Mouse (Mus musculus) embryonic facial prominence, embryonic 14.5 days (tissue): Measurements from ENCODE around the gene Kalrn. TPM values are rescaled to one million over a fixed set of nuclear protein-coding genes. Genes with fewer than 3 reads are reported as not detected.

Experiments
- ATAC-seq: fragments of 200-750 bp; cut with Nextera tagmentation; 2 replicates; pipeline ENCODE4 v1.8.0; 2017; ENCODE audit warnings: low read depth, moderate number of reproducible peaks, moderate TSS enrichment
- DNase-seq: peaks from one replicate; pipeline ENCODE4 v3.0.0-alpha.2; 2015; ENCODE audit warnings: low spot score
- H3K27ac ChIP-seq: fragments of 300-500 bp; sonication (generic); replicated peaks from 2 replicates; pipeline ENCODE4 v1.5.1; 2014; ENCODE audit warnings: low read depth, mild to moderate bottlenecking, low read length, moderate library complexity
- H3K27me3 ChIP-seq: fragments of 300-500 bp; sonication (generic); replicated peaks from 2 replicates; pipeline ENCODE4 v1.6.1; 2014; ENCODE audit warnings: low read length; ENCODE audit not compliant: control insufficient read depth, insufficient read depth
- H3K36me3 ChIP-seq: fragments of 300-500 bp; sonication (generic); 2 replicates; pipeline ENCODE4 v1.6.1; 2014; ENCODE audit warnings: low read length, mixed read lengths; ENCODE audit not compliant: control insufficient read depth, insufficient read depth
- H3K4me1 ChIP-seq: fragments of 300-500 bp; sonication (generic); 2 replicates; pipeline ENCODE4 v1.6.1; 2014; ENCODE audit warnings: antibody characterized with exemption, low read length; ENCODE audit not compliant: control insufficient read depth, insufficient read depth
- H3K4me2 ChIP-seq: fragments of 300-500 bp; sonication (generic); 2 replicates; pipeline ENCODE4 v1.6.1; 2014; ENCODE audit warnings: low read depth, mild to moderate bottlenecking, low read length, moderate library complexity, mixed read lengths
- H3K4me3 ChIP-seq: fragments of 300-500 bp; sonication (generic); 2 replicates; pipeline ENCODE4 v1.5.1; 2014; ENCODE audit warnings: low read depth, mild to moderate bottlenecking, low read length
- H3K9ac ChIP-seq: fragments of 300-500 bp; sonication (generic); 2 replicates; pipeline ENCODE4 v1.6.1; 2014; ENCODE audit warnings: low read depth, mild to moderate bottlenecking, low read length, moderate library complexity, mixed read lengths
- H3K9me3 ChIP-seq: fragments of 300-500 bp; sonication (generic); 2 replicates; pipeline ENCODE4 v1.6.1; 2016; ENCODE audit warnings: low read length; ENCODE audit not compliant: control insufficient read depth
- WGBS: fragments of 180-500 bp; shearing (Covaris S2); extraction: QIAGEN DNeasy Blood & Tissue Kit; methylation state at CpG from one replicate; pipeline ENCODE4 v1.1.7; 2014; 5-methylcytosine and 5-hydroxymethylcytosine counted together
- polyA plus RNA-seq: library from polyadenylated mRNA; unstranded; fragments of >200 nt; fragmentation: Nextera tagmentation; extraction: Ambion mirVana; gene quantifications from 2 replicates; pipeline ENCODE4 v1.2.1, GENCODE M21; 2014

Gene Kalrn
- polyA plus RNA-seq, 1 experiment from 2014 or later: 12.2 TPM

- Histone ChIP-seq H3K36me3 (peaks cover 16% of the 10 kb centered on the region; the same call in 1 of the 2 replicates), H3K9ac (no peak overlapping the region), H3K27me3 (no peaks in the 10 kb centered on the region), H3K4me1 (no peaks in the 10 kb centered on the region), H3K4me3 (no peak overlapping the region), H3K9me3 (no peaks in the 10 kb centered on the region), H3K4me2 (no peak overlapping the region), H3K27ac (no peak overlapping the region)
- DNase-seq: no peak
- WGBS: 91% methylated on average over 6 of the region's 6 CpGs
- ATAC-seq: no peak
Observed at GRCm38 (mm10) chr16:34043048-34043795, 530.1 kb downstream of the Kalrn start.

- no peak overlapping the region for H3K9ac ChIP-seq
- H3K9me3 ChIP-seq: no peaks in the 10 kb centered on the region
- H3K4me3 ChIP-seq: no peak overlapping the region
- 91% methylated on average over 4 of the region's 4 CpGs for WGBS
- H3K27ac ChIP-seq: no peak overlapping the region
- ATAC-seq (no peak), DNase-seq (no peak)
- peaks cover 23% of the 10 kb centered on the region for H3K36me3 ChIP-seq
- H3K4me2 ChIP-seq: no peak overlapping the region
- no peaks in the 10 kb centered on the region for H3K4me1 ChIP-seq
- no peaks in the 10 kb centered on the region for H3K27me3 ChIP-seq
Observed at GRCm38 (mm10) chr16:34042586-34042985, 530.7 kb downstream of the Kalrn start.

GRCm38 (mm10) chr16:34040276-34040675, 533.1 kb downstream of the Kalrn start:
- ATAC-seq (no peak), DNase-seq (no peak)
- WGBS: 81% methylated on average over 6 of the region's 6 CpGs
- H3K27me3 ChIP-seq: no peaks in the 10 kb centered on the region
- H3K27ac ChIP-seq: no peak overlapping the region
- no peaks in the 10 kb centered on the region for H3K9me3 ChIP-seq
- peaks cover 23% of the 10 kb centered on the region for H3K36me3 ChIP-seq
- no peak overlapping the region for H3K4me2 ChIP-seq
- no peak overlapping the region for H3K4me3 ChIP-seq
- H3K4me1 ChIP-seq: no peaks in the 10 kb centered on the region
- no peak overlapping the region for H3K9ac ChIP-seq

GRCm38 (mm10) chr16:34039736-34040135, 533.6 kb downstream of the Kalrn start:
- WGBS: 77% methylated on average over 4 of the region's 4 CpGs

GRCm38 (mm10) chr16:34036327-34037047, 536.8 kb downstream of the Kalrn start:
- H3K27ac ChIP-seq: no peak overlapping the region
- DNase-seq (peak; percentile 13), ATAC-seq (peak; percentile 30; the same call in 1 of the 2 replicates)
- no peaks in the 10 kb centered on the region for H3K9me3 ChIP-seq
- peaks cover 59% of the 10 kb centered on the region for H3K36me3 ChIP-seq
- no peaks in the 10 kb centered on the region for H3K27me3 ChIP-seq
- no peak overlapping the region for H3K4me3 ChIP-seq
- WGBS: 61% methylated on average over 10 of the region's 10 CpGs
- no peak overlapping the region for H3K9ac ChIP-seq
- no peak overlapping the region for H3K4me2 ChIP-seq
- no peaks in the 10 kb centered on the region for H3K4me1 ChIP-seq

More at GRCm38 (mm10) chr16:34039736-34040135, 533.6 kb downstream of the Kalrn start:
- DNase-seq (no peak), ATAC-seq (no peak)
- Histone ChIP-seq H3K9ac (no peak overlapping the region), H3K36me3 (peaks cover 29% of the 10 kb centered on the region), H3K27ac (no peak overlapping the region), H3K9me3 (no peaks in the 10 kb centered on the region), H3K4me3 (no peak overlapping the region), H3K4me1 (no peaks in the 10 kb centered on the region), H3K27me3 (no peaks in the 10 kb centered on the region), H3K4me2 (no peak overlapping the region)

GRCm38 (mm10) chr16:34035780-34036179, 537.6 kb downstream of the Kalrn start:
- H3K9ac ChIP-seq: no peak overlapping the region
- H3K4me3 ChIP-seq: no peak overlapping the region
- no peaks in the 10 kb centered on the region for H3K4me1 ChIP-seq
- DNase-seq (no peak), ATAC-seq (no peak)
- H3K27me3 ChIP-seq: no peaks in the 10 kb centered on the region
- no peak overlapping the region for H3K4me2 ChIP-seq
- WGBS: 97% methylated on average over 2 of the region's 2 CpGs
- H3K36me3 ChIP-seq: peaks cover 63% of the 10 kb centered on the region
- H3K9me3 ChIP-seq: no peaks in the 10 kb centered on the region
- H3K27ac ChIP-seq: no peak overlapping the region

GRCm38 (mm10) chr16:34034267-34034666, 539.1 kb downstream of the Kalrn start:
- Histone ChIP-seq H3K27me3 (no peaks in the 10 kb centered on the region), H3K9me3 (no peaks in the 10 kb centered on the region), H3K9ac (no peak overlapping the region), H3K4me2 (no peak overlapping the region), H3K36me3 (peaks cover 59% of the 10 kb centered on the region), H3K4me1 (no peaks in the 10 kb centered on the region), H3K27ac (no peak overlapping the region), H3K4me3 (no peak overlapping the region)
- 91% methylated on average over 17 of the region's 17 CpGs for WGBS
- no peak for DNase-seq
- no peak for ATAC-seq

- Histone ChIP-seq H3K9me3 (no peaks in the 10 kb centered on the region), H3K4me2 (no peak overlapping the region), H3K4me3 (no peak overlapping the region), H3K27me3 (no peaks in the 10 kb centered on the region), H3K27ac (no peak overlapping the region), H3K36me3 (peaks cover 62% of the 10 kb centered on the region), H3K4me1 (no peaks in the 10 kb centered on the region), H3K9ac (no peak overlapping the region)
- ATAC-seq (no peak), DNase-seq (no peak)
- WGBS: 91% methylated on average over 12 of the region's 12 CpGs
Observed at GRCm38 (mm10) chr16:34032011-34032645, 541.2 kb downstream of the Kalrn start.
